Mouse (Mus musculus) ES-E14 (cell line): ENCODE measurements around the gene Araf. TPM values are rescaled to one million over a fixed set of nuclear protein-coding genes. Genes with fewer than 3 reads are reported as not detected.

Source experiments
- DNase-seq: peaks from one replicate; pipeline ENCODE4 v3.0.0-alpha.2; 2013; ENCODE audit warnings: low read depth, low spot score
- H3K27ac ChIP-seq: 2 replicates; pipeline ENCODE4 v1.5.1; 2012; ENCODE audit warnings: low read depth, mild to moderate bottlenecking, low read length, moderate library complexity, mixed read lengths; ENCODE audit not compliant: poor library complexity, insufficient read depth, severe bottlenecking
- H3K36me3 ChIP-seq: 2 replicates; pipeline ENCODE4 v1.6.1; 2012; ENCODE audit warnings: mild to moderate bottlenecking, low read length, moderate library complexity, mixed read lengths; ENCODE audit not compliant: control insufficient read depth, poor library complexity, insufficient read depth, severe bottlenecking
- H3K4me1 ChIP-seq, 2 experiments: fragments of 150-350 bp in 1 of 2; sonication (generic) in 1 of 2; 2 replicates each; pipeline ENCODE4 v1.6.1; 2012; ENCODE audit warnings: low read length in 2 of 2, mild to moderate bottlenecking in 1 of 2, mixed read lengths in 1 of 2; ENCODE audit not compliant: control insufficient read depth in 2 of 2, insufficient read depth in 2 of 2, poor library complexity in 1 of 2
- H3K4me3 ChIP-seq, 2 experiments: fragments of 150-350 bp in 1 of 2; sonication (generic) in 1 of 2; 2 replicates each; pipeline ENCODE4 v1.5.1; 2012; ENCODE audit warnings: low read length in 2 of 2, low read depth in 1 of 2, mild to moderate bottlenecking in 1 of 2, mixed read lengths in 1 of 2; ENCODE audit not compliant: insufficient read depth in 1 of 2, poor library complexity in 1 of 2, severe bottlenecking in 1 of 2
- H3K9ac ChIP-seq: 2 replicates; pipeline ENCODE4 v1.6.1; 2012; ENCODE audit warnings: low read depth, mild to moderate bottlenecking, low read length, mixed read lengths; ENCODE audit not compliant: poor library complexity, insufficient read depth, severe bottlenecking
- H3K9me3 ChIP-seq: fragments of 150-350 bp; sonication (generic); 2 replicates; pipeline ENCODE4 v1.6.1; 2012; ENCODE audit warnings: low read depth, mild to moderate bottlenecking, low read length; ENCODE audit not compliant: control insufficient read depth, insufficient read depth
- CHD2 ChIP-seq: IDR thresholded peaks from 2 replicates; pipeline ENCODE4 v1.6.1; 2014; ENCODE audit warnings: mild to moderate bottlenecking, low read depth, low read length, inconsistent platforms
- HCFC1 ChIP-seq: IDR thresholded peaks from 2 replicates; pipeline ENCODE4 v1.6.1; 2012; ENCODE audit warnings: low read length, inconsistent platforms, borderline replicate concordance; ENCODE audit not compliant: insufficient read depth
- MAFK ChIP-seq: IDR thresholded peaks from 2 replicates; pipeline ENCODE4 v1.6.1; 2014; ENCODE audit warnings: mild to moderate bottlenecking, low read depth, low read length, inconsistent platforms; ENCODE audit not compliant: insufficient read depth
- ZC3H11A ChIP-seq: IDR thresholded peaks from 2 replicates; pipeline ENCODE4 v1.6.1; 2012; ENCODE audit warnings: low read depth, mild to moderate bottlenecking, inconsistent platforms, low read length, borderline replicate concordance
- ZNF384 ChIP-seq: IDR thresholded peaks from 2 replicates; pipeline ENCODE4 v1.6.1; 2012; ENCODE audit warnings: low read depth, low read length, inconsistent platforms
- in situ Hi-C, 2 experiments: fragments of 600-800 bp; cut with MboI; formaldehyde crosslinking; loops; one replicate each; pipeline ENCODE4 v1.15.1; 2025; ENCODE audit warnings: low sequenced_read_pairs in 2 of 2, inconsistent platforms in 1 of 2; ENCODE audit not compliant: unreplicated experiment in 2 of 2
- total RNA-seq: library from RNA; depleted of rRNA; stranded (reverse); fragments of 300-350 nt; gene quantifications from 2 replicates; pipeline ENCODE4 v1.2.3, GENCODE M21; 2012

Gene Araf
- total RNA-seq, 1 experiment, result 81.8 TPM

DNA sequence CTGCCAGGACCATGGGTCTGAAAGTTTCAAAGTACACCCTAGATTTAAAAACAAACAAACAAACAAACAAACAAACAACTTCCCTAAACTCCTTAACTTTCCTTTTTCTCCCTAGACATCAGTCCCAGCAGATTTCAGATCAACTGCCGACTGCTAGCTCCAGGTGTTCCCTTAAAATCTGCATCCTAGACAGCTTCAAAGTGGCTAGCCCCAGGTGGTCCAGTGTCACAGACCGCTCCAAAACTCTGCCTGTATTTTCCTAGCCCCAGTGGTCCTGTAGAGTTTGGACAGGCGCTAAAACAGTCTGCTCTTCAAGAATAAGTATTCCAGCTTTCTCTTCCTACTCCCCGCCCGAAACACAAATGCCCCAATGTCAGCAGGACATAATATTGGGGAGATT is 3.4 kb upstream of the Araf start:
- Histone ChIP-seq H3K27ac (no peak overlapping the region), H3K4me3 (0 out of 4 replicates have a peak overlapping the region, but pooled peaks of 1 of the 2 experiments have one; percentile 6), H3K36me3 (no peaks in the 10 kb centered on the region), H3K9ac (no peak overlapping the region), H3K4me1 (peaks cover 1 to 3% of the 10 kb centered on the region in 2 experiments; a peak in 1 of 4 replicates), H3K9me3 (no peaks in the 10 kb centered on the region)
- TF ChIP-seq ZNF384, result no peak
- no peak for TF ChIP-seq CHD2
- TF ChIP-seq HCFC1, result no peak
- TF ChIP-seq MAFK, result no peak
- no peak for TF ChIP-seq ZC3H11A
- DNase-seq, result no peak
- in situ Hi-C loops, result no loop called here

DNA sequence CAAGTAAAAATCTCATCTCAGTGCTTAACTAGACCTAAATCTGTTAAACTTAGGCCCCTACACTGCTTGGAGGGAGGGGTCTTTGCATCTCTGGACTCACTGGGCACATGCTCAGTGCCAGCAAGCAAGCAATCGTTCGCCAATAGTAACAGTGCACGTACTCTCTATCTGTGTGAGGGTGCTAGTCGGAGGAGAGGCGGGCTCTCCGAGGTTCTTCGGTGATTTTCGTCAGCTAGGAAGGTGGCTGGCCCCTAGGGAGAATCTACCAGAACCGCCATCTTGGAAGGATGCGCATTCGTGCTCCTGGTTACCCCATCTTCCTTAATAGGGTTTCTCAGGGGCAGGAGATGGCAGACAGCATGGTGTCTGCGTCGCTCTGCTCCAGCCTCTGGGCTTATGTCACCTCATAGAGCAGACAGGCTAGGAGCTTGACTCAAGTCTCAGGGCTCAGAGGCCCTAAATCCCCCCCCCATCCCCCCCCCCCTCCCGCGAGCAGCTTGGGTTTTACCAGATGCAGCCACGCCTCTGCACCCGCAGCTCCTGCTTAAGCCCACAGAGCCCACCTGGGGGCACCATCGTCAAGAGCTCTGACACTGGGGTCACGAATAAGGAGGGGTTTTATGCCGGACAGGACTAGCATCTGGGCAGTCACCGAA is 655 bp downstream of the Araf start:
- H3K4me1 ChIP-seq, result peaks cover 1% of the 10 kb centered on the region in 2 experiments; a peak in 1 of 4 replicates
- TF ChIP-seq ZC3H11A (no peak), CHD2 (no peak), MAFK (no peak), HCFC1 (no peak), ZNF384 (no peak)
- H3K4me3 ChIP-seq, result peak overlapping the region; percentile 76 to 85
- peak; percentile 40 for DNase-seq
- peak overlapping the region; percentile 81 for H3K9ac ChIP-seq
- in situ Hi-C loops, result no loop called here
- H3K9me3 ChIP-seq, result no peaks in the 10 kb centered on the region
- H3K36me3 ChIP-seq, result no peaks in the 10 kb centered on the region; the same call in 1 of the 2 replicates
- peak overlapping the region; percentile 81 for H3K27ac ChIP-seq

DNA sequence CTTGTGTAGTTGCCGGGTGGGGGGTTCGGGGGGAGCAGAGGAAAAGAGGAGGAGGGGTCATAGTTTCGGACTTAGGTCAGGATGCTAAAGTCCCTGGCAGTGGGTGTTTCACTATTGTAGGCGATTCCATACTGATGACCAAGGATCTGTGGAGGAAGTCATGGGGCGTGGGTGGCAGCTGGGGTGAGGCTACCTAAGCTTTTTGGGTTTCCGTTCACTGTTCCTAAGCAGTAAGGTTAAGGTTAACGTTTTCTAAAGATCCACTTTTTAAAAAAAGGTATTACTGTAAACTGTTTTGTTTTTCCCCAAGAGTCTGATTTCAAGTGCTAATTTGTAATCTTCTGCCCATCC is 1.2 kb downstream of the Araf start:
- no peak for DNase-seq
- TF ChIP-seq ZC3H11A (no peak), CHD2 (no peak), ZNF384 (no peak), MAFK (no peak), HCFC1 (no peak)
- Histone ChIP-seq H3K9me3 (no peaks in the 10 kb centered on the region), H3K27ac (0 out of 2 replicates have a peak overlapping the region, but pooled peaks have one; percentile 31), H3K4me3 (peak overlapping the region; percentile 76 to 85), H3K36me3 (no peaks in the 10 kb centered on the region; the same call in 1 of the 2 replicates), H3K4me1 (peaks cover 1% of the 10 kb centered on the region in 2 experiments; a peak in 1 of 4 replicates), H3K9ac (peak overlapping the region; percentile 81)
- in situ Hi-C loops, result no loop called here

DNA sequence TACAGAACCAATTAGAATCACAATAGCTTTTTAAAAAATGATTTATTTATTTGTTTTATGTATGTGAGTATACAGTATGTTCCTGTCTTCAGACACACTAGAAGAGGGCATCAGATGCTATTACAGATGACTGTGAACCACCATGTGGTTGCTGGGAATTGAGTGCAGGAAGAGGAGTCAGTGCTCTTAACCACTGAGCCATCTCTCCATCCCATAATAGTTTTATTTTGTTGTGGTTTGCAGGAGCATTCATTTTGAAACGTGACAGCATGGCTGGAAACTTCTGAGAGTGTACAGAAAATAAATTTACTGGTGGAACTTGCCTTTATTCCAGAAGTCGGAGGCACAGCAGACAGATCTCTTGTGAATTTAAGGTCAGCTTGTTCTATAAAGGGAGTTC is 3.8 kb downstream of the Araf start:
- in situ Hi-C loops, result loop anchor here in 1 of 2 experiments (10.0 kb wide), 1 partner anchor 63 kb away; no protein-coding TSS in a partner anchor
- Histone ChIP-seq H3K36me3 (no peaks in the 10 kb centered on the region; the same call in 1 of the 2 replicates), H3K9ac (no peak overlapping the region), H3K27ac (no peak overlapping the region), H3K4me3 (no peak overlapping the region), H3K4me1 (0 out of 4 replicates have a peak, but pooled peaks cover 0 to 1% of the 10 kb centered on the region in 2 experiments), H3K9me3 (no peaks in the 10 kb centered on the region)
- no peak for DNase-seq
- TF ChIP-seq CHD2 (no peak), HCFC1 (no peak), ZNF384 (no peak), MAFK (no peak), ZC3H11A (no peak)
